Mouse (Mus musculus) ES-Bruce4 (cell line): ENCODE results near the gene Zbtb48.

Experiments
- CTCF ChIP-seq: IDR thresholded peaks from one replicate; pipeline ENCODE4 v1.8.1; 2011; ENCODE audit warnings: low read depth, low read length
- EP300 ChIP-seq: IDR thresholded peaks from 2 replicates; pipeline ENCODE4 v1.6.1; 2011; ENCODE audit warnings: low read depth, low read length; ENCODE audit not compliant: insufficient read depth
- POLR2A ChIP-seq: IDR thresholded peaks from one replicate; pipeline ENCODE4 v1.8.1; 2011; ENCODE audit warnings: low read length; ENCODE audit not compliant: insufficient read depth

GRCm38 (mm10) chr4:151989110-151989488, 38.4 kb downstream of the Zbtb48 start:
- no peak for TF ChIP-seq CTCF
- TF ChIP-seq POLR2A, result no peak
- no peak for TF ChIP-seq EP300
